Mouse (Mus musculus) forebrain, embryonic 16.5 days (tissue): ENCODE data around the gene Fbxl4. TPM values are rescaled to one million over a fixed set of nuclear protein-coding genes. Genes with fewer than 3 reads are reported as not detected.
A peak's percentile ranks its signal among the peaks of the same experiment; 100 is the strongest.
"Not testable (repeated sequence)": the region's sequence is repeated elsewhere in the genome, so short reads cannot be mapped to it uniquely, and the experiment has no call there.

Experiments
- ATAC-seq: fragments of 200-750 bp; cut with Nextera tagmentation; 2 replicates; pipeline ENCODE4 v1.8.0; 2017; ENCODE audit warnings: mild to moderate bottlenecking, moderate library complexity
- H3K27ac ChIP-seq: fragments of 300-500 bp; sonication (generic); 2 replicates; pipeline ENCODE4 v1.5.1; 2014; ENCODE audit warnings: low read length, control low read depth
- H3K27me3 ChIP-seq: fragments of 300-500 bp; sonication (generic); replicated peaks from 2 replicates; pipeline ENCODE4 v1.6.1; 2014; ENCODE audit warnings: low read length; ENCODE audit not compliant: control insufficient read depth, insufficient read depth
- H3K36me3 ChIP-seq: fragments of 300-500 bp; sonication (generic); 2 replicates; pipeline ENCODE4 v1.6.1; 2014; ENCODE audit not compliant: control insufficient read depth, insufficient read depth
- H3K4me1 ChIP-seq: fragments of 300-500 bp; sonication (generic); replicated peaks from 2 replicates; pipeline ENCODE4 v1.6.1; 2014; ENCODE audit warnings: low read length; ENCODE audit not compliant: control insufficient read depth, insufficient read depth
- H3K4me2 ChIP-seq: fragments of 300-500 bp; sonication (generic); 2 replicates; pipeline ENCODE4 v1.6.1; 2014; ENCODE audit warnings: mild to moderate bottlenecking, low read length, control low read depth
- H3K4me3 ChIP-seq: fragments of 300-500 bp; sonication (generic); replicated peaks from 2 replicates; pipeline ENCODE4 v1.5.1; 2014; ENCODE audit warnings: mild to moderate bottlenecking, low read length, control low read depth
- H3K9ac ChIP-seq: fragments of 300-500 bp; sonication (generic); replicated peaks from 2 replicates; pipeline ENCODE4 v1.6.1; 2014; ENCODE audit warnings: low read depth, low read length, control low read depth
- H3K9me3 ChIP-seq: fragments of 300-500 bp; sonication (generic); 2 replicates; pipeline ENCODE4 v1.6.1; 2016; ENCODE audit warnings: low read length; ENCODE audit not compliant: control insufficient read depth
- WGBS: fragments of 180-500 bp; shearing (Covaris S2); extraction: QIAGEN DNeasy Blood & Tissue Kit; methylation state at CpG from one replicate; pipeline ENCODE4 v1.1.7; 2014; 5-methylcytosine and 5-hydroxymethylcytosine counted together
- polyA plus RNA-seq: library from polyadenylated mRNA; unstranded; fragments of >200 nt; fragmentation: Nextera tagmentation; extraction: Ambion mirVana; gene quantifications from 2 replicates; pipeline ENCODE4 v1.2.1, GENCODE M21; 2015

Fbxl4 gene
- polyA plus RNA-seq = 13.0 and 13.5 TPM in 2 replicates

GRCm38 (mm10) chr4:22357266-22357930, at the start of gene Fbxl4:
TSS of gene Fbxl4 (plus strand) at chr4:22357543.
- H3K4me2 ChIP-seq = peak within 1 kb of the TSS; percentile 69
- ATAC-seq = peak; percentile 96
- under 1% methylated on average over 60 of the region's 62 CpGs for WGBS
- no peaks in the 10 kb centered on the region for H3K36me3 ChIP-seq
- H3K4me1 ChIP-seq = peaks cover 5% of the 10 kb centered on the region
- H3K4me3 ChIP-seq = peak within 1 kb of the TSS; percentile 85
- H3K9me3 ChIP-seq = no peaks in the 10 kb centered on the region
- peak within 1 kb of the TSS; percentile 91 for H3K27ac ChIP-seq
- no peaks in the 10 kb centered on the region for H3K27me3 ChIP-seq
- peak within 1 kb of the TSS; percentile 88 for H3K9ac ChIP-seq

GRCm38 (mm10) chr4:22314564-22314963, 42.8 kb upstream of the Fbxl4 start:
- H3K9ac ChIP-seq = no peak overlapping the region
- H3K4me1 ChIP-seq = no peaks in the 10 kb centered on the region
- H3K4me2 ChIP-seq = no peak overlapping the region
- H3K27ac ChIP-seq = no peak overlapping the region
- WGBS = 91% methylated on average over 3 of the region's 3 CpGs
- H3K36me3 ChIP-seq = no peaks in the 10 kb centered on the region
- H3K9me3 ChIP-seq = no peaks in the 10 kb centered on the region
- H3K27me3 ChIP-seq = no peaks in the 10 kb centered on the region
- H3K4me3 ChIP-seq = no peak overlapping the region
- no peak for ATAC-seq

- H3K4me3 ChIP-seq = no peak overlapping the region
- peaks cover 3% of the 10 kb centered on the region for H3K4me1 ChIP-seq
- H3K9me3 ChIP-seq = no peaks in the 10 kb centered on the region
- H3K27ac ChIP-seq = no peak overlapping the region
- H3K4me2 ChIP-seq = no peak overlapping the region
- peak; percentile 74 for ATAC-seq
- 46% methylated on average over 8 of the region's 8 CpGs for WGBS
- no peaks in the 10 kb centered on the region for H3K27me3 ChIP-seq
- H3K9ac ChIP-seq = no peak overlapping the region
- no peaks in the 10 kb centered on the region for H3K36me3 ChIP-seq
Measured at GRCm38 (mm10) chr4:22342816-22343573, 14.3 kb upstream of the Fbxl4 start.

GRCm38 (mm10) chr4:22349086-22349485, 8.3 kb upstream of the Fbxl4 start:
- not testable (repeated sequence) for H3K9me3 ChIP-seq, H3K4me1 ChIP-seq, H3K27ac ChIP-seq, H3K4me2 ChIP-seq, ATAC-seq, H3K4me3 ChIP-seq, H3K27me3 ChIP-seq, H3K9ac ChIP-seq, H3K36me3 ChIP-seq
- 94% methylated on average over 4 of the region's 4 CpGs for WGBS

GRCm38 (mm10) chr4:22357931-22358300, 573 bp downstream of the Fbxl4 start:
- Histone ChIP-seq H3K27ac (peak overlapping the region; percentile 91), H3K36me3 (no peaks in the 10 kb centered on the region), H3K9me3 (no peaks in the 10 kb centered on the region), H3K27me3 (no peaks in the 10 kb centered on the region), H3K9ac (peak overlapping the region; percentile 88), H3K4me3 (peak overlapping the region; percentile 85), H3K4me2 (peak overlapping the region; percentile 69), H3K4me1 (peaks cover 5% of the 10 kb centered on the region)
- WGBS = 9% methylated on average over 10 of the region's 10 CpGs
- peak; percentile 43 for ATAC-seq

GRCm38 (mm10) chr4:22358487-22358886, 1.1 kb downstream of the Fbxl4 start:
- Histone ChIP-seq H3K9me3 (no peaks in the 10 kb centered on the region), H3K9ac (no peak overlapping the region), H3K4me3 (no peak overlapping the region), H3K4me2 (peak overlapping the region; percentile 69), H3K4me1 (peaks cover 5% of the 10 kb centered on the region), H3K36me3 (no peaks in the 10 kb centered on the region), H3K27me3 (no peaks in the 10 kb centered on the region), H3K27ac (no peak overlapping the region)
- 85% methylated on average over 10 of the region's 10 CpGs for WGBS
- no peak for ATAC-seq

GRCm38 (mm10) chr4:22367368-22367767, 10.0 kb downstream of the Fbxl4 start:
- no peaks in the 10 kb centered on the region for H3K9me3 ChIP-seq
- H3K9ac ChIP-seq = no peak overlapping the region
- no peak overlapping the region for H3K4me3 ChIP-seq
- WGBS = 56% methylated on average over 5 of the region's 5 CpGs
- H3K36me3 ChIP-seq = no peaks in the 10 kb centered on the region
- H3K4me2 ChIP-seq = no peak overlapping the region
- ATAC-seq = 0 out of 2 replicates have a peak, but pooled peaks have one; percentile 49
- H3K4me1 ChIP-seq = no peaks in the 10 kb centered on the region
- no peak overlapping the region for H3K27ac ChIP-seq
- no peaks in the 10 kb centered on the region for H3K27me3 ChIP-seq

- H3K27ac ChIP-seq = no peak overlapping the region
- H3K9me3 ChIP-seq = no peaks in the 10 kb centered on the region
- no peak for ATAC-seq
- WGBS = 41% methylated on average over 1 of the region's 1 CpGs
- no peaks in the 10 kb centered on the region for H3K36me3 ChIP-seq
- H3K4me1 ChIP-seq = no peaks in the 10 kb centered on the region
- no peak overlapping the region for H3K4me2 ChIP-seq
- no peaks in the 10 kb centered on the region for H3K27me3 ChIP-seq
- no peak overlapping the region for H3K4me3 ChIP-seq
- no peak overlapping the region for H3K9ac ChIP-seq
Measured at GRCm38 (mm10) chr4:22378516-22378915, 21.2 kb downstream of the Fbxl4 start.

GRCm38 (mm10) chr4:22380646-22381045, 23.3 kb downstream of the Fbxl4 start:
- H3K27ac ChIP-seq = no peak overlapping the region
- no peaks in the 10 kb centered on the region for H3K36me3 ChIP-seq
- H3K4me2 ChIP-seq = no peak overlapping the region
- no peaks in the 10 kb centered on the region for H3K4me1 ChIP-seq
- H3K9ac ChIP-seq = no peak overlapping the region
- H3K9me3 ChIP-seq = no peaks in the 10 kb centered on the region
- ATAC-seq = no peak
- no peaks in the 10 kb centered on the region for H3K27me3 ChIP-seq
- no peak overlapping the region for H3K4me3 ChIP-seq
- WGBS = 87% methylated on average over 6 of the region's 6 CpGs
